Mouse (Mus musculus): ENCODE measurements around the gene Nox3.

The Nox3 gene

DNA sequence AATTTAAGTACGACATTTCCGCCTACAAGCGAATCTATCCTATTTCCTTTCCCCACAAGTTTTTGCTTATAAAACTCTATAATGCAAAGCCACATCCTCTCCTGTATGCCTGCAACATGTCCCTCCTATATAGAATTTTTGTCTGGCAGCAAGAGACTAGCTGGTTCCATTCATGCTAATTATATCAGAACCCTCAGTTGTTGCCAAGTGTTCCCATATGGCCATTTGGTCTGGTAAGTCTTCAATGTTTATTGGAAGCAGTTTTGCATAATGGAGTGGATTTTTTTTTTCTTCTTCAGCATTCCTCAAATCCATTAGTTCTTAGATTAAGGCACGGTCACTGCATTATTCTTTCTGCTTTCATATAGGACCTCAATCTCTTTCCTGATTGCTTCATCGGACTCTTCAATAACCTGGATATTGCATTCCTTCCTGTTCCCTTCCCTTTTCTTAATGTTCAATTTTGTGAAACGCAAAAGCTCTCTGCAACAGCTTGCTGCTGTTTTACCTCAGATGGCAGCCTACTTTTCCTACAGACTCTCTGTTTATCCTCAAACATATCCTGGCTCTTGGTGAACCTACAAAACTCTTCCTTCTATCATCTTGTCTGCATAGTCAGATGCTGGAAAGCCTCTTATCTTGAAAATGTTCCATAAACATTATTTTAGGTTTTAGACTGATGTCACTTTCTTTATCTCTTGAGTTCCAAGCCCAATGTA is 92.9 kb downstream of the Nox3 start:
- DNase-seq: no peak

DNA sequence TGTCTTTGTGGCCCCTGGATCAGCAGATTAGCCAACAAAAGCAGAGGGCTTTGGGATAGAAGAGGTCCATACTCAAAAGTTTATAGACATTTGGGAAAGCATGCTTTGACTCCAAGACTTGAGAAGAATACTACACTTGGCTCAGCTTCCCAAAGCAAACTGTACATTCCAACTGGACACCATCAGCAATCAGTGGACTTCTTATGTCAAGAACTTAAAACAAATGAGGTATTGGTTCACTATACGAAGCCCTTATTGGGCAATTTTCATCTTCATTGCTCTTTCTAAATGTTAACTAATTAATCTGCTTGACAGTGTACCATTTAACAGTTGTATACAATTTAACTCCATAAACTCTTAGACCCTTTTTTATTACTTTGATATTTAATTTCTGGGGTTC is 97.7 kb downstream of the Nox3 start:
- DNase-seq: no peak

DNA sequence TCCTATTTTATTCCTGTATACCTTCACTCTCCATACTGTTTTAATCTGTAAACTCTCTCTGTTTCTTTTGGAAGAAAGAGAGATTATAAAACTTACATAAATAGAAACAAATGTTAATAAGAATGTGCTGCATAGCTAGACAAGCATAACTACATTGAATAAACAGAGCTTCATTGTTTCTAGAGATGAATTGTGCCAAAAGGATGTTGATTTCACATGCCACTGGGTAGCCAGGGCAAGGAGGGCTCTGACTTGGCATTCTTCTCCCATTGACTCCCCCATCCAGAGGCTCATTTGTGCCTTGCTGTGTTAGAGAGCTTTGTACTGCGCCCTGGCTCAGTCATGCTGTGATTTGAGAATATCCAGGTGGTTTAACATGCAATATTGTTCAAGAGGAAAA is 98.2 kb downstream of the Nox3 start:
- DNase-seq: no peak

DNA sequence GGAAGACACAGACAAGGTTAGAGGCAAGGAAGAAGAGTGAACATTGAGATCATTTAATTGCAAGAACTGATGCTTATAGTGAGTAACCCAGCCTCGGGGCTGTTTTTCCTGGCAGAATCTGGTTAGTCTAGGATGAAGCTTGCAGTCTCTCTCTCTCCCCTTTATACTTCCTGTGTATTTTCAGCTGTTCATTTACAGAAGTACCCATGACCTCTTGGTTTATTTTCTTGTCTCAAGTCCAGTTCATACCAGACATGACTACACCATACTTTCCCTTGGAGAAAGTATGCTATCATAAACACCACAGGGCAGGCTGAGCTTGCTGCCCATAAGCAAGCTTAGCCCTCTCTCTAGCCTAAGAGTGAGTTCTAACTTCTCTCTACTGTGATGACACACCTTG is 98.9 kb downstream of the Nox3 start:
- DNase-seq: no peak

All from cerebellum, adult 11-12 months (tissue).